Mouse (Mus musculus): ENCODE measurements around the gene Arhgef15. TPM values are rescaled to one million over a fixed set of nuclear protein-coding genes. Genes with fewer than 3 reads are reported as not detected.
"Not testable (repeated sequence)": the region's sequence is repeated elsewhere in the genome, so short reads cannot be mapped to it uniquely, and the experiment has no call there.

Gene Arhgef15
- polyA plus RNA-seq, 1 experiment from 2014 or later: 12.8 TPM

- Histone ChIP-seq H3K9ac (replicated peaks; ENCODE audit: low read depth, low read length) (no peak overlapping the region), H3K4me1 (replicated peaks; ENCODE audit: control insufficient read depth, insufficient read depth, low read length) (no peaks in the 10 kb centered on the region), H3K27ac (ENCODE audit: low read length) (no peak overlapping the region), H3K4me3 (replicated peaks; ENCODE audit: low read length) (no peak overlapping the region), H3K27me3 (replicated peaks; ENCODE audit: control insufficient read depth, insufficient read depth, low read length) (no peaks in the 10 kb centered on the region), H3K36me3 (ENCODE audit: control insufficient read depth, insufficient read depth) (peaks cover 7% of the 10 kb centered on the region; the same call in 1 of the 2 replicates), H3K4me2 (ENCODE audit: low read length) (no peak overlapping the region), H3K9me3 (ENCODE audit: control insufficient read depth, low read length) (no peaks in the 10 kb centered on the region)
- WGBS: 33% methylated on average over 4 of the region's 4 CpGs
- no peak for ATAC-seq
Observed at GRCm38 (mm10) chr11:68982639-68983369, 25.5 kb upstream of the Arhgef15 start.

GRCm38 (mm10) chr11:68980919-68981318, 23.6 kb upstream of the Arhgef15 start:
- no peak for ATAC-seq
- H3K9ac ChIP-seq (replicated peaks; ENCODE audit: low read depth, low read length): no peak overlapping the region
- H3K9me3 ChIP-seq (ENCODE audit: control insufficient read depth, low read length): no peaks in the 10 kb centered on the region
- 82% methylated on average over 3 of the region's 3 CpGs for WGBS
- H3K4me2 ChIP-seq (ENCODE audit: low read length): no peak overlapping the region
- H3K27ac ChIP-seq (ENCODE audit: low read length): no peak overlapping the region
- no peaks in the 10 kb centered on the region for H3K36me3 ChIP-seq (ENCODE audit: control insufficient read depth, insufficient read depth)
- no peak overlapping the region for H3K4me3 ChIP-seq (replicated peaks; ENCODE audit: low read length)
- no peaks in the 10 kb centered on the region for H3K27me3 ChIP-seq (replicated peaks; ENCODE audit: control insufficient read depth, insufficient read depth, low read length)
- no peaks in the 10 kb centered on the region for H3K4me1 ChIP-seq (replicated peaks; ENCODE audit: control insufficient read depth, insufficient read depth, low read length)

- no peak for ATAC-seq
- H3K9me3 ChIP-seq (ENCODE audit: control insufficient read depth, low read length): no peaks in the 10 kb centered on the region
- no peak overlapping the region for H3K4me3 ChIP-seq (replicated peaks; ENCODE audit: low read length)
- no peaks in the 10 kb centered on the region for H3K27me3 ChIP-seq (replicated peaks; ENCODE audit: control insufficient read depth, insufficient read depth, low read length)
- no peak overlapping the region for H3K4me2 ChIP-seq (ENCODE audit: low read length)
- no peak overlapping the region for H3K27ac ChIP-seq (ENCODE audit: low read length)
- no peaks in the 10 kb centered on the region for H3K36me3 ChIP-seq (ENCODE audit: control insufficient read depth, insufficient read depth)
- no peak overlapping the region for H3K9ac ChIP-seq (replicated peaks; ENCODE audit: low read depth, low read length)
- WGBS: 60% methylated on average over 5 of the region's 5 CpGs
- no peaks in the 10 kb centered on the region for H3K4me1 ChIP-seq (replicated peaks; ENCODE audit: control insufficient read depth, insufficient read depth, low read length)
Observed at GRCm38 (mm10) chr11:68979320-68979733, 22.0 kb upstream of the Arhgef15 start.

GRCm38 (mm10) chr11:68975601-68976000, 18.3 kb upstream of the Arhgef15 start:
- no peak for ATAC-seq
- Histone ChIP-seq H3K27me3 (replicated peaks; ENCODE audit: control insufficient read depth, insufficient read depth, low read length) (no peaks in the 10 kb centered on the region), H3K27ac (ENCODE audit: low read length) (no peak overlapping the region), H3K4me1 (replicated peaks; ENCODE audit: control insufficient read depth, insufficient read depth, low read length) (peaks cover 8% of the 10 kb centered on the region), H3K4me3 (replicated peaks; ENCODE audit: low read length) (no peak overlapping the region), H3K9ac (replicated peaks; ENCODE audit: low read depth, low read length) (no peak overlapping the region), H3K36me3 (ENCODE audit: control insufficient read depth, insufficient read depth) (no peaks in the 10 kb centered on the region), H3K9me3 (ENCODE audit: control insufficient read depth, low read length) (no peaks in the 10 kb centered on the region), H3K4me2 (ENCODE audit: low read length) (no peak overlapping the region)
- 94% methylated on average over 1 of the region's 1 CpGs for WGBS

GRCm38 (mm10) chr11:68975085-68975484, 17.8 kb upstream of the Arhgef15 start, which contains the start of gene Rangrf:
Rangrf (minus strand) TSS chr11:68975185.
- 86% methylated on average over 7 of the region's 7 CpGs for WGBS

GRCm38 (mm10) chr11:68974059-68974450, 16.8 kb upstream of the Arhgef15 start:
- no peaks in the 10 kb centered on the region for H3K36me3 ChIP-seq (ENCODE audit: control insufficient read depth, insufficient read depth)
- H3K4me3 ChIP-seq (replicated peaks; ENCODE audit: low read length): peak overlapping the region; percentile 50
- no peak for ATAC-seq
- WGBS: 21% methylated on average over 6 of the region's 6 CpGs
- no peak overlapping the region for H3K27ac ChIP-seq (ENCODE audit: low read length)
- no peaks in the 10 kb centered on the region for H3K27me3 ChIP-seq (replicated peaks; ENCODE audit: control insufficient read depth, insufficient read depth, low read length)
- no peak overlapping the region for H3K9ac ChIP-seq (replicated peaks; ENCODE audit: low read depth, low read length)
- H3K9me3 ChIP-seq (ENCODE audit: control insufficient read depth, low read length): no peaks in the 10 kb centered on the region
- peak overlapping the region; percentile 66 for H3K4me2 ChIP-seq (ENCODE audit: low read length)
- H3K4me1 ChIP-seq (replicated peaks; ENCODE audit: control insufficient read depth, insufficient read depth, low read length): peaks cover 8% of the 10 kb centered on the region

More at GRCm38 (mm10) chr11:68975085-68975484, 17.8 kb upstream of the Arhgef15 start, which contains the start of gene Rangrf:
- Histone ChIP-seq H3K27ac (ENCODE audit: low read length) (no peak within 1 kb of the TSS), H3K4me2 (ENCODE audit: low read length) (peak within 1 kb of the TSS; percentile 66), H3K27me3 (replicated peaks; ENCODE audit: control insufficient read depth, insufficient read depth, low read length) (no peaks in the 10 kb centered on the region), H3K9me3 (ENCODE audit: control insufficient read depth, low read length) (no peaks in the 10 kb centered on the region), H3K4me3 (replicated peaks; ENCODE audit: low read length) (no peak within 1 kb of the TSS; the same call in 1 of the 2 replicates), H3K4me1 (replicated peaks; ENCODE audit: control insufficient read depth, insufficient read depth, low read length) (peaks cover 8% of the 10 kb centered on the region), H3K36me3 (ENCODE audit: control insufficient read depth, insufficient read depth) (no peaks in the 10 kb centered on the region), H3K9ac (replicated peaks; ENCODE audit: low read depth, low read length) (no peak within 1 kb of the TSS)
- no peak for ATAC-seq

GRCm38 (mm10) chr11:68973250-68974058, 16.2 kb upstream of the Arhgef15 start:
- not testable (repeated sequence) for H3K36me3 ChIP-seq (ENCODE audit: control insufficient read depth, insufficient read depth); H3K27me3 ChIP-seq (replicated peaks; ENCODE audit: control insufficient read depth, insufficient read depth, low read length); H3K9me3 ChIP-seq (ENCODE audit: control insufficient read depth, low read length); H3K4me1 ChIP-seq (replicated peaks; ENCODE audit: control insufficient read depth, insufficient read depth, low read length); H3K27ac ChIP-seq (ENCODE audit: low read length)
- H3K9ac ChIP-seq (replicated peaks; ENCODE audit: low read depth, low read length): 0 out of 2 replicates have a peak overlapping the region, but pooled peaks have one; percentile 35
- peak overlapping the region; percentile 66 for H3K4me2 ChIP-seq (ENCODE audit: low read length)
- peak overlapping the region; percentile 50 for H3K4me3 ChIP-seq (replicated peaks; ENCODE audit: low read length)
- peak; percentile 95 for ATAC-seq
- WGBS: under 1% methylated on average over 37 of the region's 38 CpGs

GRCm38 (mm10) chr11:68970232-68970631, 13.0 kb upstream of the Arhgef15 start:
- Histone ChIP-seq H3K9ac (replicated peaks; ENCODE audit: low read depth, low read length) (no peak overlapping the region), H3K4me2 (ENCODE audit: low read length) (no peak overlapping the region), H3K9me3 (ENCODE audit: control insufficient read depth, low read length) (no peaks in the 10 kb centered on the region), H3K4me1 (replicated peaks; ENCODE audit: control insufficient read depth, insufficient read depth, low read length) (peaks cover 17% of the 10 kb centered on the region), H3K4me3 (replicated peaks; ENCODE audit: low read length) (no peak overlapping the region), H3K36me3 (ENCODE audit: control insufficient read depth, insufficient read depth) (no peaks in the 10 kb centered on the region), H3K27me3 (replicated peaks; ENCODE audit: control insufficient read depth, insufficient read depth, low read length) (no peaks in the 10 kb centered on the region), H3K27ac (ENCODE audit: low read length) (no peak overlapping the region)
- ATAC-seq: no peak
- 64% methylated on average over 4 of the region's 4 CpGs for WGBS

GRCm38 (mm10) chr11:68968752-68969151, 11.5 kb upstream of the Arhgef15 start:
- no peak overlapping the region; the same call in 1 of the 2 replicates for H3K4me2 ChIP-seq (ENCODE audit: low read length)
- no peaks in the 10 kb centered on the region for H3K27me3 ChIP-seq (replicated peaks; ENCODE audit: control insufficient read depth, insufficient read depth, low read length)
- H3K9me3 ChIP-seq (ENCODE audit: control insufficient read depth, low read length): no peaks in the 10 kb centered on the region
- no peak for ATAC-seq
- no peak overlapping the region for H3K27ac ChIP-seq (ENCODE audit: low read length)
- no peak overlapping the region for H3K9ac ChIP-seq (replicated peaks; ENCODE audit: low read depth, low read length)
- WGBS: 84% methylated on average over 11 of the region's 11 CpGs
- H3K4me3 ChIP-seq (replicated peaks; ENCODE audit: low read length): no peak overlapping the region
- H3K36me3 ChIP-seq (ENCODE audit: control insufficient read depth, insufficient read depth): no peaks in the 10 kb centered on the region
- peaks cover 15% of the 10 kb centered on the region for H3K4me1 ChIP-seq (replicated peaks; ENCODE audit: control insufficient read depth, insufficient read depth, low read length)
